Mouse (Mus musculus) G1E (cell line): ENCODE data around the gene Katna1.

Source experiments
- CTCF ChIP-seq: IDR thresholded peaks from 2 replicates; pipeline ENCODE4 v1.5.1; 2012; ENCODE audit warnings: low read depth, low read length, inconsistent platforms, mixed read lengths
- GATA1 ChIP-seq: IDR thresholded peaks from 2 replicates; pipeline ENCODE4 v1.6.1; 2012; ENCODE audit warnings: borderline replicate concordance, low read length, inconsistent platforms, mixed read lengths
- POLR2AphosphoS5 ChIP-seq: IDR thresholded peaks from 2 replicates; pipeline ENCODE4 v1.6.1; 2012; ENCODE audit warnings: low read depth, low read length, inconsistent platforms; ENCODE audit not compliant: insufficient replicate concordance
- TAL1 ChIP-seq: conservative IDR thresholded peaks from 2 replicates; pipeline ENCODE4 v1.6.1; 2012; ENCODE audit warnings: low read depth, low read length, inconsistent platforms, mixed read lengths

DNA sequence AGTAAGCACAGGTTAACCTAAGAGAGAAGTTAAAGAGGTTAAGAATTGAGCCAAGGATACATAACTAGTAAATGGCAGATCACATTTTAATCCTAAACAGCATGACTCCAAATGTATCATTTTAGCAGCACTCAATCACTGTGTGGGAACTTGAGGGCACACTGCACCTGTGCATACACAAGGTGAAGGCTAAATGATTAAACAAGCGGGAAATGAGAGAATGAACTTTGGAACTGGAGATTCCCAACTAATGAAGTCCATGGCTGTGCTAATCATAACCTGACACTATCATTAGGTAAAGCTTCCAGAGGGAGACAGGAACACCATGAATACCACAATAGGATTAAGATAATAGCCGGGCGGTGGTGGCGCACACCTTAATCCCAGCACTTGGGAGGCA, 46.5 kb downstream of the Katna1 start:
- no peak for TF ChIP-seq CTCF
- no peak for TF ChIP-seq GATA1
- TF ChIP-seq TAL1, result no peak
- no peak for TF ChIP-seq POLR2AphosphoS5
